Mouse (Mus musculus) induced T-regulatory cell, adult 2 months (primary cell): Measurements from ENCODE around the gene Gpr34.

Experiments
- DNase-seq: peaks from one replicate; pipeline ENCODE4 v3.0.0-alpha.2; 2012; ENCODE audit warnings: low read depth

Gene Gpr34

GRCm38 (mm10) chrX:13670342-13670741, 38.5 kb downstream of the Gpr34 start:
- DNase-seq, result no peak

- DNase-seq, result no peak
Measured at GRCm38 (mm10) chrX:13673001-13673400, 41.1 kb downstream of the Gpr34 start.

DNA sequence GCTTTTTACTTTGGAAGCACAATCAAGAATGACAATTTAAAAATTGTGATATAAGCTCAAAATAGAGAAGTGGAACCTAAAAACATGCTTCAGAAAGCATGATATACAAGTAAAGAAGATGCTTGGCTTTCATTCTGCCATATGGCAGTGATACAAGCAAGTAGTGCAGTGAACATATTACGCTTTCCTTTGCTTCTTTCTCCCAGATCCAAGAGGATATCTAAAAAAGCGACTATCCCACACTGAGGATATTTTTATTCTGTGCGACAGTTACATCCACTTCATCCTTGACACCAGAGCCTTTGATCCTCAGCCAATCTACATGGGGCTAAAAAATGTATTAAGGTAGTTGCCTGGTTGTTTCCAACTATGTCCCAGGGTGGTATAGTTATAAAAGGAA, 49.9 kb downstream of the Gpr34 start:
- DNase-seq, result no peak

GRCm38 (mm10) chrX:13686589-13686988, 54.7 kb downstream of the Gpr34 start:
- no peak for DNase-seq

DNA sequence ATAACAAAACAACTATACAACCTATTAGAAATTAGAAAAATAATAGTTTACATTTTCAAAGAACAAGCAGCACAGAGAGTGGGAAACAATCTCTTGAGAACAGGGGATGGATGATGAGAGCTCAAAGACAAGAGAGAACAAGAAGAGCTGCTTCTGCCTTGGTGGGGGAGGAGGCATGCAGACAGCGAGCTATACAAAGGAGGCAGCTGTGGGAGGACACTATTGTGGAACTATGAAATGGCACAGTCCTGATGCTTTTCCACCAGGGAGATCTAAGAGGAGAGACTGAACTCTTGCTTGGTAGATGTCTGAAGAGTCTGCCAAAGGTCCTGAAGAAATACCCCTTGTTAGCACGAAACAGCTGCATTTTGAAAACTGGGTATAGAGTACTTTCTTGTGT, 56.5 kb downstream of the Gpr34 start:
- DNase-seq, result no peak
